Mouse (Mus musculus) cerebellum, adult 8-10 months (tissue): ENCODE results near the gene Top3b.
A peak's percentile ranks its signal among the peaks of the same experiment; 100 is the strongest.
"Not testable (repeated sequence)": the region's sequence is repeated elsewhere in the genome, so short reads cannot be mapped to it uniquely, and the experiment has no call there.

Experiments used
- DNase-seq: peaks from one replicate; pipeline ENCODE4 v3.0.0; 2022

Gene Top3b

DNA sequence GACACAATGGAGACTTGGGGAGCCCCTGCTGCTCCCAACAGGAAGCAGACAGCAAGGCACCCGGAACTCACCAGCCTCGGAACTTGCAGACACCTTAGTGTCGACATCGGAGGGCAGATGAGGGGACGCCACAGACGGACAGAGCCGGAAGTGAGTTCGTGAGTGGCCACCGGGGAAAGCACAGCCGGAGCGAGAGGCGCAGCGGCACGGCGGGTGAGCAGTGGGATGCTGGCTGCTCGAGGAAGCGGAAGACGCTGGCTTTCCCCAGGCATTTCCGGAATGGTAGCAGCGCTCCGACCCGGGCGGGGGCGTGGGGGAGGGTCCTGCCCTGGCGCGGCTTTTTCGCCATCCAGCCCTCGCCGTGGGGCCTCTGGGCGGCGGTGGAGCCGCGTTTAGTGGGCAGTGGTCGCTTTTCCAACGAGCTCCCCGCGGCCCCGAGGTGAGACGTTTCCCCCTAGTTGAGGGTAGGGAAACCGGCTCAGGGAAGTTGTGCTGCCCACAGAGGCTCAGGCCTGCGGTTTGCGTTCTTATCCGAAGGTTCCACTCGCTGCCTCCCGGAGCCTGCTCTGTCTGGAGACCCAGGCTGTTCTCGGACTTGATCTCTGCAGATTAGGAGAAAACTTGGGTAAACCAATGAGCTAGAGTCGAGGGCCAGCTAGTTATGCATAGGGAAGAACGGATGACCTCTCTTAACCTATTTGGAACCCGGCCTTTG lies at the start of gene Top3b, which contains the start of gene Vpreb1:
Gene Top3b (plus strand): TSS at position 120 of the 715 bp plus-strand sequence.
Gene Vpreb1 (minus strand): TSS at position 227 of the 715 bp plus-strand sequence.
- DNase-seq = peak; percentile 87

DNA sequence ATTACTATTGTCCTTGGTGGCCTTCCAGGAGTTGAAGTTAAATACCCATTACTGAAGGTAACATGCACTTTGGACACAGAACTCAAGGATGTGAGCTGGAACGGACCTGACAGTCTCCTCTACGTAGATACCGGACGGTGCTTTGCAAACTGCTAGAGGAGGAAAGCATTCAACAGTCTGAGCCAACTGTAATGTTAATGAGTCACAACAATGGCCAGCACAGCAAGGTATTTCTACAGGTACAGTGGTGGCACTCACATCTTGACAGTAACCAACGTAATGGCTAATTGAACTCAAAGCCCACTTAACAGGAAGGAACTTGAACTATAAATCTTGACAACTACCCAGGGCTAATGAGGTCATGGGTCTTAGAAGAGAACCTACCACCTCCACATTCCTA lies 45.1 kb upstream of the Top3b start:
- DNase-seq = no peak

DNA sequence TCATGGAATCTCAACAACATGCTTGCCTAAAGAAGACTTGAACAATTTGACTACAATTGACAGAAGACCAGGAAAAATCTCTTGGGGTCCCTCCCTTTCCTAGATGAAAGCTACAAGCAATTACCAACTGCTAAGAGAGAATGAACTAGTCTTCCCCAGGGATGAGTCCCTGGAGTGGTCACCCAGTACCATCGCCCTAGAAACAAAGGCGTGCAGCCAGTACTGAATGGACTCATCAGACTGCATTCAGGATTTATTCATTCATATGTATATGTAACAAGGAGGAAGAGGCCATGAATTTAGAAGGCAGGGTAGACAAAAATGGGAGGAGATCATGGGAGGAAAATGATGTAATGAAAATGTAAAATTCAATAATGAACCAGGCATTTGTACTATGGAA lies 44.3 kb upstream of the Top3b start:
- no peak for DNase-seq

DNA sequence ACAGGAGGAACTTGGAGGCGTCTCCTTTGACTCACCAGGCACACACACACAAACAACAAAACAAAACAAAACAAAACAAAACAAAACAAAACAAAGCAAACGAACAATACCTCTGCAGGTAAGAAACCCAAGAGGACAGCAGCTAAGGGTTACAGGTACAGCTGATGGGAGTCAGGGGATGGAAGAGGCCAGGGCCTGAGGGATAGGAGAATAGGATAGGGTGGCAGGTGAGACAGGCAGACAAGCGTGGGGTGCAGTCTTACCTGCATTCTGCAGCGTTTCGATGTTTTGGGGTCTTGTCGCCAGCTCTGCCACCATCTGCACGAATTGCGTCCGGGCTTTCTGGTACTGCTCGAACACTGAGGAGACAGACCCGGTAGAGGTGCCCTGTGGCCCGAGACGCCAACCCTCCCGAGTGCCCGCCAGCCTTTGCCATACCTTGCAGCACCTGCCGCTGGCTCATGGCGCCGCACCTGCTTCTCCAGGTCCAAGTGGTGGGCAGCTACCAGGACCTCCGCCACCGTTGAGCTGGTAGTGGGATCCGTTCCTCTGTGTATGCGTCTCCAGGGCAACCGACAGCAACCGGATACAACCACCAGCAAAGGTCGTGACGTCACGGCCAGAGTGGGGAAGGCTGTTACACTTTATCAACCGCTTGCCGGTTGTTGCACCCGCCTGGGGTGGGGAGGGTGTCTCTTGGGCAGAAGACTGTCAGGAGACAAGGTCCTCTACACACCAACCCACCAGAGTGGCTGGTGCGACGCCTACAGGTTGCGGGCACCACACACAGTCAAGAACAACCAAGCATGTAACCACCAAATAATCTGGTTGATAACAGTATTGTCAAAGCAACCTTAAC lies 41.5 kb upstream of the Top3b start, which contains the start of gene Spag6l:
Gene Spag6l (minus strand): TSS at position 700 of the 859 bp plus-strand sequence.
- DNase-seq = no peak

DNA sequence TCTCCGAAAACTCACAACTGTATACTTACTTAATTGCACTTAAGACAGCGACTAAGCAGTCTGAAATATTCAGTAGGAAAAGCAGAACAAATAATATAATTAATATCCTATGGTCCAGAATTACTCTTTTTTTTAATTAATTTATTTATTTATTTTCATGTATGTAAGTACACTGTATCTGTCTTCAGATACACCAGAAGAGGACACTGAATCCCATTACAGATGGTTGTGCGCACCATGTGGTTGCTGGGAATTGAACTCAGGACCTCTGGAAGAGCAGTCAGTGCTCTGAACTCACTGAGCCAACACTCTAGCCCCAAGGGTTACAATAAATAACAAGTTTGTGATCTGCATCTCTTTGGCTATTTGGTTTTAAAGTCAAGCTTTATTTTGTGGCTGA lies 40.9 kb upstream of the Top3b start:
- DNase-seq = no peak

DNA sequence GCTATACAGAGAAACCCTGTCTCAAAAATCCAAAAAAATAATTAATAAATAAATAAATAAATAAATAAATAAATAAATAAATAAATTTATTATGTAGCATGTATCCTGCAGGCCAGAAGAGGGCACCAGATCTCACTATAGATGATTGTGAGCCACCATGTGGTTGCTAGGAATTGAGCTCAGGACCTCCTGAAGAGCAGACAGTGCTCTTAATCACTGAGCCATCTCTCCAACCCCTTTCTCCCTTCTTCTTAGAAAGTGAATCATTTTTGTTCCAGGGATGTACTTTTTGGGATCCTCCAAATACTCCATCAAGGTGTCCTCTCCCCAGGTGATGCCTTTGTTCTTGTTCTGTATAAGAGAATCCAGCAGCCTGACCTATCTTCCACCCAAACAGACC lies 21.3 kb upstream of the Top3b start:
- DNase-seq = no peak

DNA sequence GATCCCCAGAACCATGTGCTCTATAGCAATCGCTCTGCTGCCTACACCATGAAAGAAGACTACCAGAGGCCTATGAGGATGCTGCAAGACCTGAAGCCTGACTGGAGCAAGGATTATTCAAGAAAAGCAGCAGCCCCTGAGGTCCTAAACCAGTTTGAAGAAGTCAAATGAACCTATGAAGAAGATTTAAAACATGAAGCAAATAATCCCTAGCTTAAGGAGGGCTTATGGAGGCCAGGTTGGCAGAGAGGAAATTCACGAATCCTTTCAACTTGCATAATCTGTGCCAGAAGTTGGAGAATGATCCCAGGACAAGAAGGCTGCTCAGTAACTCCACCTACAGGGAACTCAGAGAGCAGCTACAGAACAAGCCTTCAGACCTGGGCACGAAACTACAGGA lies 18.1 kb upstream of the Top3b start:
- DNase-seq = no peak

DNA sequence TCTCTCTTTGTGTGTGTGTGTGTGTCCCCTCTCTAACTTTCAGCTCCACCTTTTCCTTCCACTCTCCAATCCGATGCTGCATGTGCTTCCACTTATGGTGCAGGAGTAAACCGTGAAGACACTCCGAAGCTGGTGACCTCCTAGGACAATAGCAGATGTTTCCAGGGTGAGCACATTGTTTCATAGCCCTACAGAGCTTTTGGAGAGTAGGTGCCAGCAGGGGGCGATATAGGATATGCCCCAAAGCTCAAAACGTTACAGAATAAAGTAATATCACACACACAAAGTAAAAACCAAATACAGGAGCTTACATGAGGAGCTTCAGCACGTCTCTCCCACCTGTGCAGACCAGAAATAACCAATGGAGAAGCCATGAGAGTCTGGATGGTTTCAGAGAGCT lies 15.7 kb upstream of the Top3b start:
- no peak for DNase-seq

DNA sequence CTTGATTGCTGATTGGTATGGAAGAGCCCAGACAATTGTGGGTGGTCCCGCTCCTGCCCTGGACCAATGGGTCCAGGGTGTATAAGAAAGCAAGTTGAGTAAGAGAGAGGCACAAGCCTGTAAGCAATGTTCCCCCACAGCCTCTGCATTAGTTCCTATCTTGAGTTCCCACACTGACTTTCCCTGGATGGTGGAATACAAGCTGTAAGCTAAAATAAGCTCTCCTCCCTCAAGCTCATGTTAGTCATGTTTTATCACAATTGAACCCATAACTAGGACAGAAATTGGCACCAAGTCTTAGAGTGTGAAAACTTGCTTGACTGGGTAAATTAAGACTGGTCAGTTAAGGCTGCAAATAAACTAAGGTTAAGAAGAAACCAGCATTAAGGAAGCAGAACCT lies 15.0 kb upstream of the Top3b start:
- no peak for DNase-seq

DNA sequence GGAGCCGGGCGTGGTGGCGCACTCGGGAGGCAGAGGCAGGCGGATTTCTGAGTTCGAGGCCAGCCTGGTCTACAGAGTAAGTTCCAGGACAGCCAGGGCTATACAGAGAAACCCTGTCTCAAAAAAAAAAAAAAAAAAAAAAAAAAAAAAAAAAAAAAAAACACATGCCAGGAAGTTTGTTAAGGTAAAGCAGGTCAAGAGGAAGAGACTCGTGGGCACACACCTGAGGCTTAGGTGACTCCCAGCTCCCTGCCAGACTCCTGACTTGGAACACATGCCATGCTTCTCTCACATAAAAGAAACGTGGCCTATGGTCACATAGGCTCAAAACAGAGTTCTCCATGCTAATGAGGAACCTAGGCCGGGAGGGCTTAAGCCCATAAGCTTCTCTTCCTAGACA lies 14.5 kb upstream of the Top3b start:
- not testable (repeated sequence) for DNase-seq

DNA sequence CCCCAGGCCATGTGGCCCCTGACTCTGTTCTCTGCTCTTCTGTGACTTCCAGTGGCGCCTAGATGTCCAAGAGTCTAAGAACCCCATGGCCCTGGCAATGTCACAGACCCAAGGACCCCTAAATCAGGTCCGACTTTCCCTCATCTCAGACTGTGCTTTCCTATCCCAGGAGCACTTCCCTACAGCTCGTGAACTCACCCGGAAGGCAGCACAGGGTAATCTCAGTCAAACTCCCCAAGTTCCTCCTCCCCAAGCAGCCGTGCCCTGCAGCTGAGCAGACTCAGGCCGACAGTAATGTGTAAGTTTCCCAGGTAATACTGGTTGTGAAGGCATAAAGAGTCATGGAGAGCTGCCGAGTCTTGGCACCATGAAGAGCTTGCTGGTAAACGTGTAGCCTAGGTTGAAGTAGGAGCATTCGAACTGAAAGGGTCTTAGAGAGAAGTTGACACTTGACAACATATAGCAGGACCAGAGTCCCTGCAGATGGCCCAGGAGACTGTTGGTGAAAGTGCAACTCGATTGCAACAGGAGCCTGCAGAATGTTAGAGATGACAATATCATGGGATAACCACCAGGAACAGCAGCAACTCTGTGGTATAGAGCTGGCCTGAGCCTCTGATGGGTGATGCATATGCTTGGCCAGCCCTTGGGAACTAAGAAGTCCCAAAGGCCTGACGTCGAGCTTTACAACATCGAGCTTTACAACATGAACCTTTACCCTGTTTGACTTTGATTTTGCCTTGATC lies 13.6 kb upstream of the Top3b start:
- no peak for DNase-seq

DNA sequence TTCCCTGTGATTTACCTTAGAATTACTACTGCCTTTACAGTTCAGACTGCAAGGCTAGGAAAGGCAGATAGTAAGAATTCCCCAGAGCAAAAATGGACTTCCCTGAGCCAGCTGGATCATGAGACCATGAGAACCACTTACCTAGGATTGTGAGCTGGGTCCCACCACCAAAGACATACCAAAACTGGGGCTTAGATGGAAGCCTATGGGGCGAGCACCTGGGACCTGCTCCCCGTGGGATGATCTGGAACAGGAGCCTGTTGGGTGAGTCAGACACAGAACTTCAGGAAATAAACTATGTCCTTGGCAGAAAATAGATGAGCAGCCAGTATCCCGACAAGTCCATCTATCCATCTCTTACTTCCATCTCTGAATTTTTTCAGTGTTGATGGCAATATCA lies 8.2 kb upstream of the Top3b start:
- DNase-seq = no peak

DNA sequence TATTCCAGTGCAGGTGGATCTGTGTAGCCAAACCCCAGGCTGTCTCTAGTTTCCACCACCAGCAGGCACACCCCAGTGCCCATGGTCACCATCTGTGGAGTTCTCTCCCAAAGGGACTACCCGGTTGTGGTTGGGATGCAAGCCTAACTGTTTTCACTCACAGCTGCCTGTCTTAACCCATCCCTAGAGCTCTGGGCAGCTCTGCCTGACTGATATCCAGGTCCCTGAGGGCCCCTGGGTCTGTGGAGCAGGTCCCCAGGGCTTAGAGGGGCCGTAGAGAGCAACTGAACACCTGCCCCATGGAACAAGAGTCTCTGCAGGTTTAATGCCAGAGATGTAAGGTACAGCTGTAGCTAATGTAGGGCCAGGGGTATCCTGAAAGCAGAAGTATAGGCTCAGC lies 6.6 kb upstream of the Top3b start, which contains the start of gene Igll1:
Gene Igll1 (minus strand): TSS at position 8 of the 400 bp plus-strand sequence.
- DNase-seq = no peak

DNA sequence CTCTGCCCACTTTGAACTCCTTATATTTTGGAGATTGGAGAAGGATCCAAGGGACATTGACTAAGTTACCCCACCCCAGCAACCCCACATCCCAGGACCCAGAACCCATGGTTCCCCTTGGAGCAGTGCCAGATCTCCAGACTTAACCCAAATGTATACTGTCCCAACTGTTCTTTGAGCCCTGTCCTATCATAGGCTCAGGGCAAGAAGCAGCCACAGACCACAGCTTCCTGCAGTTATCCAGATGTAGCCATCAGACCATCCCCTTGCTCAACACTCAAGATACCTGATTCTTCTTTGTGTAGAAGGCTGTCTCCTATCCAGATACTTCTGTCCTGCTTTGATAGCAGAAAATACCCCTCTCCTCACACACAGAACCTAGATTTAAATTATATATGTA lies 5.3 kb upstream of the Top3b start:
- no peak for DNase-seq

DNA sequence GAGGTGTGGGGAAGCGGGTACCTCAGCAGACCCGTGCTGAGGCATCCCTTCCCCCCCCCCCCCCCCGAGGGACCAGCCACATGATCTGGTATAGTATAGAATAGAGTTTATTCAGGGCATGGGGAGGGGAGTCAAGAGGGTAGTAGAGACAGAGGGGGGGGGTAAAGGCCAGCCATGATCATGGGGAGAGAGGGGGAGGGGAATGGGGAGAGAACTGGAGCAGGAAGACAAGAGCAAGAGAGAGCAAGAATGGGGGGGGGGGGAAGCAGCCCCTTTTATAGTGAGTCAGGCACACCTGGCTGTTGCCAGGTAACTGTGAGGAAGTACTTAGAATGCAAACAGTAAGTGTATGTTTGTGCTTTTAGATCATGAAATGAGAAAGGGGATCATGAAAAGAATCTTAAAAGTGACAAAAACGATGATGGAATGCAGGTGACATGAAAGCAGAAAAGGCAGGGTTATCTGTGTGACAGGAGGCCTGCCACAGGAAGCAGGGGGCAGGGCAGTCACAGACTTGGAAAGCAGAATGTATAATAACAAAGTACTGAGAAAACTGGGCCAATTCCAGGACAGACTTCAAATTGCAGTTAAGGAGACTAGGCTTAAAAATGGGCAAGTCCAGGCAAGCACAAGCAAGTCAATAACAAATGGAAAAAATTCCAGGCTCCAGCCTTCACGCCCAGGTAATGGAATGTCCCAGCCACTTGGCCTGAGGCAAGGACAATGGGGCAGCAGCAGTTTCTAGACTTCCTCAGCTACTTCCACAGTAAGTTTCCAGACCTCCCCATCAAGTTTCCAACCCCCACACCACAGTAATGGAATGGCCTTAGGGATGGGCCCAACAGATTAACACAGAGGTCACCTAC lies 4.6 kb upstream of the Top3b start:
- no peak for DNase-seq

DNA sequence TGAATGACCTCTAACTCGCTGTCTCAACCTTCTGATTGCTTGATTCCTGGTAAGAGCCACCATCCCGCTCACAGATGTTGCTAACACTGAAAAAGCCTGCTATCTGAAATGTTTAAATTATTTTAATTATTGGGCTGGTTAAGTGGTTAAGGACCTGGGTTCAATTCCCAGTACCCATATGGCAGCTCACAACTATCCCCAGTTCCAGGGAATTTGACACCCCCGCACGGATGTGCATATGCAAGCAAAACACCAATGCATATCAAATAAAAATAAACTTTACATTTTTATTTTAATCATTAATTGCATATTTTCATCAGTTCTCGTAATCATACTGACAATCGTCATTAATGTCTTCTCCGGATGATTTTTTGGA lies 307 bp upstream of the Top3b start:
- DNase-seq = no peak

DNA sequence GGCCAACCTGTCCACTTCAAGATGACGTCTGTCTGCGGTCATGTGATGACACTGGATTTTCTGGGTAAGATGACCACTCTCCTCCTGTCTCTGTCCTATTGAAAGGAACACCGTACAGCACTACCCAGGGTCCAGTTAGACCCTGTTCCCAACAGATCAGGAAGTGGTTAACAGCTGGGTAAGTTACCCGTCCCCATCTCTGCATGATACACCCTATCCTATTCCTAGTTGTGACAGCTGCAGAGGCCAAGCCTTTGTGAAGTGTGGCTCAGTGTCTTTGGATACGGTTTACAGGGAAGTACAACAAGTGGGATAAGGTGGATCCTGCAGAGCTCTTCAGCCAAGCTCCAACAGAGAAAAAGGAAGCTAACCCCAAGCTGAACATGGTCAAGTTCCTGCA lies 8.5 kb downstream of the Top3b start:
- no peak for DNase-seq

DNA sequence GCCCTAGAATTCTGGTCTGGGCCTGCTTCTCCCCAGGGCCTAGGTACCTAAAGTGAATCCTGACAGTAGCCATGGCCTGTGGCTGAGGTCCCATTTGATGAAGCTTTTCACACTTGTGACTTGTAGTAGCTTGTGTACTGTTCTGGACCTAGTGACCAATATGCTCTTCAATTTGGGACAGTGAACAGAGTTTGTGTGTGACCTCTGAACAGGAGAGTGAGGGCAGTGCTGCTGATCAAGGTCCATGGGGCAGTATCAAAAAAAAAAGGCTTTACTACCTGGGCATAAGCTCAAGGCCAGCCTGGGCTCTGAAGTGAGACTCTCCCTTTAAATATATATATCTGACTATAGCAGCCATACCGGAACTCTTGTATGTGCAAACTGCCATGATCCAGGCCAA lies 17.8 kb downstream of the Top3b start:
- DNase-seq = no peak

DNA sequence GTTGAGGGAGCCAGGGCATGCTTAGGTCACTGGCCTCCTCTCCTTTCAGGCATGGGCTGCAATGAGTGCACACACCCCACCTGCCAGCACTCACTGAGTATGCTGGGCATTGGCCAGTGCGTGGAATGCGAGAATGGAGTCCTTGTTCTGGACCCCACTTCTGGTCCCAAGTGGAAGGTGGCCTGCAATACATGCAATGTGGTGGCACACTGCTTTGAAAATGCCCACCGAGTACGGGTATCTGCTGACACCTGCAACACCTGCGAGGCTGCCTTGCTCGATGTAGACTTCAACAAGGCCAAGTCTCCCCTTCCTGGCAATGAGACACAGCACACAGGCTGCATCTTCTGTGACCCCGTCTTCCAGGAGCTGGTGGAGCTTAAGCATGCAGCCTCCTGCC lies 21.8 kb downstream of the Top3b start:
- no peak for DNase-seq

DNA sequence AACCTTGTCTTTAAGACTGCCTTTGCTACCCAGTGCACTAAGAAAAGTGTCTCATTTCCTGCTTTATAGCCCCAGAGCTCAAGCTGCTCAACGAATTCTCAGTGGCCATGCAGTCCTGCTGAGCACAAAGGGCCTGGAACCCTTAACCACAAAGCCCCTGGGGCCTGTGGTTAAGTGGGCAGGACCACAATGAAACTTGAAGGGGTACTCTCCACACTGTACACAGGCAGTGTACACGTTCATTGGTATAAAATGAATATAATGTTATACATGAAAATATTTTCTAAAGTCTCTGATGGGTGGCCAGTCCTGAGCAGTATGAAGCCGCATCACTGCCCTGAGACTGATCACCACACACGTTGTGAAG lies 25.5 kb downstream of the Top3b start:
- DNase-seq = no peak

DNA sequence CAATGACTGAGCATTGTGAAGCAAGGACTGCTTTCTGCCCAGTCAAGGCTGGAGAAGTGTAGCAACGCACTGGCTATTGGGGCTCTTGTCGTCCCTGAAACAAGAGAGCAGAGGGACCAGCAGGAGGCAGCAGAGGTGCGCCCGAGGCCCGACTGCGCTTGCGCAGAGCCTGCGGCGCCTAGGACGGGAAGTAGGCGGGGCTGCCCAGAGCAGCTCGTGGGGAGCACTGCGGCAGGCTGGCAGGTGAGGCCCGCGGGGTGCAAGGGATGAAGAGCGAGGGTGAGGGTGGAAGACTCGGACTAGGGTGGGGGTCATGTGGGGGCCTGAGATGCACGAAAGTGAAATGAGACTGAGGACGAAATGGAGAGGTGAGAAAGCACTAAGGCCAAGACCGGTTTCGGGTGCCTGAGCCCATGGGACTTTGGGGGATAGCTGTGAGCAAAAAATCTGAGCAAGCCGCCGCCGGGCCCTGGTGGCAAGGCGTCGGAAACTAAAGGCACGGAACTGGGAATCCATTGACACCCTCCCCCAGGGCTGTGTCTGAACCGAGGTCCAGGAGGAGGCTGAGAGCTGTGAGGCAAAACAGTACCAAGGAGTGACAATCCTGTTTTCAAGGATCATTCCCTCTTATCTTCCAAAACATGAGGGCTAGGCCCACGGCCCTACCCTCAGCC lies 26.0 kb downstream of the Top3b start, which contains the start of gene Ppm1f:
Gene Ppm1f (plus strand): TSS at position 88 of the 674 bp plus-strand sequence.
- DNase-seq = peak; percentile 97

DNA sequence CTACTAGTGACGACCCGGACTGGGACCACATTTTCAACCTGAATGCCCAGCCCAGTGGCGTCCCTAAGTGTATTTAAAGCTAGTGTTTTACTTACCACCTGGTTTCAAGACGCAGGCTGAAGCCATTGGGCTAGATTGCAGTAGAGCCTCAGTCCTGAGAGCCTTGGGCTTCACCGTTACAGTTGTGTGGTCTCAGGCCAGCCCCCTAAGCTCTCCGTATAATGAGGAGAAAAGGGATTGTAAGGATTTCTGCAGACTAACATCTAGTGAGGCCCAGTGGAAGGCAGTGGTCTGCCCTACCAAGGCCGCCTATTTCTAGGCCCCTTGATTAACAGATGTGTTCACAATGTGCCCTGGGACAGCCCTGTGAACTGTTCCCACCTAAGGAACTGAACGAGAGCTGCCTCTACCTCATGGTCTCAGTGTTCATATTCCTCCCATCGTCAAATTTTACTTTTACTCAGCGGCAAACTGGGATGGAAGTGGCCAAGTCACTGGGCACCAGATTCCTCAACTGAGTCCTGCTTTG lies 26.6 kb downstream of the Top3b start:
- DNase-seq = no peak
